Mouse (Mus musculus) mouse trophoblast stem cell (cell line): Measurements from ENCODE around the gene Prnd.

Source experiments
- in situ Hi-C, 2 experiments: fragments of 300-500 bp; cut with MseI, MboI; formaldehyde crosslinking; loops; 2 replicates in 1 of 2; 3 replicates in 1 of 2; pipeline ENCODE4 v1.15.1; 2025

The Prnd gene

DNA sequence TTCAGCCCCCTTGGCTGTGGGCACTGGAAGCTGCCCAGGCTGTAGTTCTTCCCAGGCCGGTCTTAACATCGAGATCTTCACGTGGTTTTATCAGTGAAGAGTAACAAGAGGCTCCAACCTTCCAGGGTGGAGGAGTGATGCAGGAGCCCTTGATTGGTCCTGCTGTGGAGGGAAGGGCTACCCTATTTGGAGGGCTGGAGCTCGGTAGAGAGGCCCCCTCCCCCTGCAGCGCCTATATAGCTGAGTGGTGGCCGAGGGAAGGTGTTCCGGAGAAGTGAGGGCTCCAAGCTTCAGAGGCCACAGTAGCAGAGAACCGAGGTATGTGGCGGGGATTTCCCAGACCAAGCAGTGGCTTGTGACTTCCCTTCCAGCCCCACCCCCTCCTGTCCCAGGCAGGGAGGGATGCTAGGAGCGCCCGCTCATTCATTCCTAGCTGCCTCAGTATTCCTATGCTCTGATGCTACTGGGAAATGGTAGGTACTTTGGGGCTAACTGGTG lies at the start of gene Prnd:
Gene Prnd (plus strand): TSS at position 264 of the 498 bp plus-strand sequence.
- in situ Hi-C loops: loop anchor here (5.0 to 10.0 kb wide), 2 partner anchors 48 to 56 kb away; no protein-coding TSS in a partner anchor

DNA sequence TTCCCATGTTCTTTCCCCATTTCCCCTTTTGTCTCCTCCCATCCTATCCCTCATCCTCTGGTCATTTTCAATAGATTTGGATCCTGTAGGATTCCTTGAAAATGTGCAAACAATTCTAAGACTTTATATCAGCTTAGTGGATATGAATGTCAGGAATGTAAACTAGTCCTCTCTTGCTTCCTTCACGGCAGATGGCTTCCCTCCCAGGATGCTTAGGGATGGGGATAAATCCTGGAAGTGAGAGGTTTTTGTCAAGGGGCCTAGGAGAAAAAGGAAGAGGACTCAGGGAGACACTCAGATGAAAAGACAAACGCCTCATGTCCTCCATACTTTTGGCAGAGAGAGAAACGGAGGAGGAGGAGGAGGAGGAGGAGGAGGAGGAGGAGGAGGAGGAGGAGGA lies 48.2 kb upstream of the Prnd start:
- in situ Hi-C loops: loop anchor here in 1 of 2 experiments (5.0 kb wide), 1 partner anchor 50 kb away; the partner anchor contains the start of gene Prnd

DNA sequence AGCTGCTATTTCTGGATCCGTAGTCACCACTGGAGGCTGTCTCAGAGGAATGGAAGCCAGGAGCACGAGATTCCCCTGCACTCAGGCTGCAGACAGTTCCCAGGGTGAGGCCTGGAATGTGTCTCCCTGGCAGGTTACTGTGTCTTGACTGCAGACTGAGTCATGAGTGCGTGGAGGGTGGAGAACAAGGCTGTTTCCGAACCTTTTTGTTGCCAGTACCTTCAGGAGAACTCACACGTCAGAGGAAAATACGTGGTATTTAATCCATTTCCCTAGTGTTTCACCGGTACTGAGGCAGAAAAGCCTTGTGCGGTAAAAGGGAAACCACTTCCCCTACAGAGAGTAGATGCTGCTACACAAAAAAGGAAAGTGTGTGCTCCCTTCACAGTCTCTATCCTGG lies 47.8 kb upstream of the Prnd start:
- in situ Hi-C loops: loop anchor here in 1 of 2 experiments (5.0 kb wide), 1 partner anchor 49 kb away; the partner anchor contains the start of gene Prnd

DNA sequence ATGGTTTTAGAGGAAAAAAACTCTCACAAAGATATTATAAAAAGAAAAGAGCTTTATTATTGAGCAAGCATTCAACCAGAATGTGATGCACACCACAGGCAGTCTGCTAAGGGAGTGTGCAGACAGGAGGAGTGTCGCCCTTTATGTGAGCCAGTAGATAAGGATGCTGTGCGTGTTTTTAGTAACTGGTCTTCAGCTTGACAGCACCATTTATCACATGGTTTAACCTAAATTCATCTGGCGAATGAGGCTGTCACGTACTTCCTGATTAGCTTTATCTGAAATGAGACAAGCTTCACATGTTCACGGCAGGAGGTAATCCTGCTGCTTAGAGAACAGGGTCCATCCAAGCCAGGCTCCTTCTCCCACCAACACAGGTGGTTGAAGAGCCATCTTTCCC lies 45.6 kb upstream of the Prnd start:
- in situ Hi-C loops: no loop called here

DNA sequence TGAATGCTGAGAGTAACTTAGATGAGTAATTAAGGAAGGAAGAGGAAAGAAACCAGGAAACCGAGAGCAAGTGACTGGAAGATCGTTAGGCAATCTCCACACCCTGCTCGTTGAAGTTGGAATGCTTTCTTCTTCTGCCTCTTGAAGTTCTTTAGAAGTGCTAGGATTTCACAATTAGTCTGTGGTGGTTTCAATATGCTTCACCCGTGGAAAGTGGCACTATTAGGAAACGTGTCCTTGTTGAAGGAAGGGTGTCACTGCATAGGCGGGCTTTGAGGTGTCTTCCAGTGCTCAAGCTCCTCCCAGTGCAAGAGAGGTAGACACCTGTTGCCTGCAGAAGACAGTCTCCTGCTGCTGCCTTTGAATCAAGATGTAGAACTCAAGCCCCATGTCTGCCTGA lies 44.9 kb upstream of the Prnd start:
- in situ Hi-C loops: no loop called here

DNA sequence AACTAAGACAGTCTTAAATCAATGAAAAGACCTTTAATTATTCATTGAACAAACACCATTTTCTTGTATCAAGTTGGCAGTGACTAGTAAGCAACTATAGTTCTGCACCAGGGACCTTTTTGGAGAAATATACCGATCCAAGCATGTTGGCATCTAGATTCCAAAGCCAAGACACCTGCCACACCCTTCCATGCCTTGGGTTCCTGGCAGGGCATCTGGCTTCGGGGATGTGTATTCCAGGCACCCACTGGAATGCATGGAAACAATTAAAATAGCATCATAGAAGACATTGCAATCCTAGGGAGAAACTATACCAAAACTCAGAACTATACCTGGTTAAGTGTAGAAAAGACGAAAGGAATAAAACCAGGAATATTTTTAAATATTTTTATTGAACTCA lies 44.4 kb upstream of the Prnd start:
- in situ Hi-C loops: no loop called here

DNA sequence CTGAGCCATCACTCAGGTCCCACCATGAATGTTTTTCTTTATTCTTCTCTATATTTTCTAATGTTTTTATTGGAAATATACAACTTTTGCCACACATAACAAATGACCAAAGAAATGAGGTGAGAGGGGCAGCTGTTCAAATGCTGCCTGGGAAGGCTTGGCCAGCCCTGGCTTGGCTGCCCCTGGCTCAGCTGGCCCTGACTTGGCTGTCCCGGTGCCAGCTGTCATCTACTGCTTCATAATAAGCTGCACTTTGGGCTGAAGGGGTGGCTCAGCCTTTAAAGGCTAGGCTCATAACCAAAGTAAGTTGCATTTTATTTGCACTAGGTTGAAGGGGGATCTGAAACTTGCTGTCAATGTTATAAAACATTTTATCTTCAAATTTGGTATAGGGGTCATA lies 43.8 kb upstream of the Prnd start:
- in situ Hi-C loops: no loop called here

DNA sequence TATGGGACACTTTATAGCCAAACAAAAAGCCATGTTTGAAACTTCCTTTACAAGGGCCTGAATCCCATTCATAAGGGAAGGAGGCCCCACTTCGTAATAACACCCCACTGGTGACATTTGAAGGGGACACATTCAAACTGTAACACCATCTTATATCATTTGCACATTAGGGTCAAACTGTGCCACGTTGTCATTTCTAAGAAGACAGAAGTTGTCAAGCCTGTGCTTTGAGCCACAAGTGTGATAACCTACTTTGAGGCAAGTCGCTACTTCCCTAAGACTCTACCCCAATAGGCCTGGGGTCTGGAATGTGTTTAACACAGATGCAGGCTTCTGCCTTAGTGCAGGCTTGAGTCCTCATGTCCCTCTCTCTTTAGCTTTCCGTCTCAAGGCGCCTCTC lies 43.4 kb upstream of the Prnd start:
- in situ Hi-C loops: no loop called here

DNA sequence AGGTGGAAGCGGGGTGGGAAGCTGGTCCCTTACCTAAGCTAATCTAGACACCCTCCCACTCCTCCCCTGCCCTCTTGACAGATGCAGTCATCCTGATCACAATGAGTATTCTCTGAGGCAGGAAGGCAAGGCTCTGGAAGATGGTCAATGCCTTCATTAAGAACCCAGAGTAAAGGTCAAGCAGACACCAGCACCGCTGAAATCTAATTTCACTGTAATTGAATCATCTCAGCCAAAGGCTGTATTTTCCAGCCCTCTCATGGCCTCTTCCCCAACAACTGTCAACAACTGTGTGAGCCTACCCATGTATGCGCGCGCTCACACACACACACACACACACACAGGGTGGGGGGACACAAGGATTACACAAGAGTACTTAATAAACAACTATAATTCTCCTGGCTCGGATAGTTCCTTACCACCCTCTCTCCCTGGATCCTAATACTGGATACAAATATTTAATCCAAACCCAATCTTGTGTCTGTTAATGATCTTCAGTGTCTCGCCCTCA lies 42.3 kb upstream of the Prnd start:
- in situ Hi-C loops: no loop called here

DNA sequence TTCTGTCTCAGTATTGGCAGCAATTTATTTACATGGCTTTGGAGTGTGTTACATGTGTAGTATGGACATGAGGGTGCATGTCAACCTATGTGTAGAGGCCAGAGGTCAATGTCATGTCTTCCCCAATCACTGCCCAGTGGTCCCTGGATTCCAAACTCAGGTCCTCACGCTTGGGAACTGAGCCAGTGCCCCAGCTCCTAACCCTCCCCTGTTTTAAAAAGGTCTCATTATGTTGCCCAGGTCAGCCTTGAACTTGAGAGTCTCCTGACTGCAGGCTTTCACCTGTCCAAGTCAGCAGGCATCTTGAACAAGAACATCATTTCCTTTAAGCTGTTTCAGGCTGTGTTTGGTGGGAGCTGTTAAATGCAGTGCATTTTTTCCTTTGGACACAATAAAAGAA lies 41.8 kb upstream of the Prnd start:
- in situ Hi-C loops: no loop called here

DNA sequence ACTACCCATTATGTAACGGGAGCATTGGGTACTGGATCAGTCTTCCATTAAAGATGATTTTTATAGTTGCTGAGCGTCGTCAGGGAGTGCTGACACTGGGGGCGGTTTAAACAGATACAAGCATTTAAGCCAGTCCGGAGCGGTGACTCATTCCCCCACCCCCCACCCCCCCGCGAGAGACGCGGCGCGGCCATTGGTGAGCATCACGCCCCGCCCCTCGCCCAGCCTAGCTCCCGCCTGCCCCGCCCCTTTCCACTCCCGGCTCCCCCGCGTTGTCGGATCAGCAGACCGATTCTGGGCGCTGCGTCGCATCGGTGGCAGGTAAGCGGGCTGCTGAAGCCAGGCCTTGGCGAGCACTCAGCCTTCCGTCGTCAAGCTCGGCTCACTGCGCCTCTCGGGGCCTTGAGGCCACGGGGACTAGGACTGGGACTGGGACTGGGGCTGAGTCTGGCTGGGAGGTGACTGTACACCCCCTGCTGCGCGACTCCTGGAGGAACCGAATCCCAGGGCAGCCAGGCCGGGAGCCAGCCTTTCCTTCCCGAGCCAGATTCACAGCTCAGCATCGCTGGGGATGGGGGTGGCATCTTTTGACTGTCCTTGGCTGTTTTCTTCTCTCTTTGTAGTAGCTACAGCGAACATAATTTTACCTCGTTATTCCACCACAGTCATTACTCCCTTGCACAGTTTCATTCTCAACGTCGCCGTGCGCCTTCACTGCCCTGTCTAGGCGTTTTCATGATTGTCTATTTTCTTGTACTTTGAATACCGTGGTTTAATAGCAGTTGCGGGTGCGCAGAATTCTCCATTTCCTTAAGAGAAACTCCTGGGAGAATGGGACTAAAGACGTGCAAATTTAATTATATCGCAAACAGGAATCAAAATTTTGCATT lies 40.7 kb upstream of the Prnd start, which contains the start of the genes Prnp and Prn:
Gene Prnp (plus strand): TSS at position 246 of the 890 bp plus-strand sequence.
Gene Prn (plus strand): TSS at position 275 of the 890 bp plus-strand sequence.
- in situ Hi-C loops: no loop called here

DNA sequence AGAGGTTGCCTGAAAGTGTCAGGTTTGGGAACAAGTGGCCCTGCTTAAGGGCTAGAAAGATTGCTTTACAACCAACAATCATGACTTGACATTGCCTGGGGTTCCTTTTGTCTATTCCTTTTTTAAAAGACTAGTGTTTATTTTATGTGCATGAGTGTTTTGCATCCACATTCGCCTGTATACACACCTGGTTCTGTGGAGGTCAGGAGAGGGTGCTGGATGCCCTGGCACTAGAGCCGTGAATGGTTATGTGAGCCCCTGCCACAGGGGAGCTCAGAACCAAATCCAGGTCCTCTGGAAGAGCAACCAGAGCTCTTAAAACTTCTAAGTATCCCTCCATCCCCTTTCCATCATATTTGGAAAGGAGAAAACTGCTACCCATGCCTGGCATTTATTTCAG lies 39.8 kb upstream of the Prnd start:
- in situ Hi-C loops: no loop called here

DNA sequence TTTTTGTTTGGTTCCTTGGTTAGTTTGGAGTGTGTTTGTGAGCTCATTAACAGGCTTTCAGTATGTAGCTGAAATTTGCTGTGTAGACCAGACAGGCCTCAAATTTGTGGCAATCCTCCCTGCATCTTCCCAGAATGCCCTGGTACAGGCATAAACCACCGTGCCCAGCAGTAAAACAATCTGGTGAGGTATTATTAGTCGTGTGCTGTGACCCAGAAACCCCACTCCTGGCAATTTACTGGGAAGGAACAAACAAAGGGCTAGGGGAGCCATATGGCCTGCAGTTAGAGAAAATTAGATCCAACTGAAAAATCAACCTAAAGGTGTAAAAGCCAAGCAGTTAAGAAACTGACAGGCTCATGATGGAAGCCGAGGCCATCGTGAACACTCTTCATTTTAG lies 39.3 kb upstream of the Prnd start:
- in situ Hi-C loops: no loop called here

DNA sequence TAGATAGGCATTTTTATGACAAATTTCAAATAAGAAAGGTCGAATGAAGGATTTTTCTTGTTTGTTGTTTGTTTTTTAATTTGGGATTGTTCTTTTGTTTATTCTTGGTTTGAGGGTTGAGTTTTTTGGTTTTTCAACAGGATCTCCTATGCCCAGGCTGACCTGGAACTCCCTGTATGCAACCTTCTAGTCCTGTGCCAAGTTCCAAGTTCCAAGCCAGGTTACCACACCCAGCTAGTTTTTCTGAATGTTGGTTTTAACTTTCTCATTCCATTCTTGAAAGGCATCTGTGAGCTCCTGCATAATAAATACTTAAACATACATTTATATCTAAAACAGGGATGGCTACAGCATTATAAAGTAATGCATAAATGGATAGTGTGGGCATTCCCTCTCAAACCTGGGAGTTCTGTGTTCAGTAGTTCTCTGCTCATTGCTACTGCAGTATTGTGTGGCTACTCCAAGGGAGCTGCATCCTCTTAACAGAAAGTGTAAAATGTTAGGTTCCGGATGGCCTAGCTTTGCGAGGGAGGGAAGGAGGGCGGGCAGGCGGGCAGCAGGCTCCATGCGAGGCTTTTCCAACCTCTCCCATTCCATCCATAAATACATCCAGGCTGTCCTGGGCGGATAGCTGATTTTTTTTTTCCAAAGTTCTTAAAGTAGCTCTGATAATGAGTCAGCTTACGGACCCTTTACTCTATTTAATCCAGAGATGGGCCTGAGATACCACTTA lies 38.0 kb upstream of the Prnd start:
- in situ Hi-C loops: no loop called here

DNA sequence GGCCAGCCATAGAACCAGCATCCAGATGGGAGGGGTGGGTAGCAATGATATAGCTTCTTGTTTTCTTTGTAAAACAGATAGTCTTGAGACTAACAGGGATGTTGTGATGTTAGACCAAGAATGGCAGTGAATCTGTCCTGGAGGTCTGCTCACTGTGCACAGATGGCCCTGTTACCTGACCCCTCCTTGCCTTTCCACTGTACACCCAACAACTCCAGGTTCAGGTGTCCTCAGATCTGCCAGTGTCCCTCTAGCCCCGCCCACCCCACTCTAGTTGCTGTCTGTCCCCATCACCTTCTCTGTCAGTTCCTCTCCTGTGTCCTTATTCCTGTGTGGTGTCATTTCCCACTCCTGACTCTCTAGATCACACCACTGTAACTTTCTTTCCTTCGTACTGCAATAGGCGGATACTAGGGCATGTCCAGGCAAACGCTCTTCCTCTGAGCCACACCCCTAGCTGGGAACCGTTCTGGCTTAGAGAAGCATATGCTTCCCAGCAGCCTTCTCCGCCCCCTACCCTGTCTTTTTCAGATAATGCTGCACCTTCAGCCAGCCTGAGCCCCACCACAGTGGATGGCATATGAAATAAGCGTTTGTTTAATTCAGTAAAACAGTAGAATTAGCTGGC lies 18.3 kb upstream of the Prnd start:
- in situ Hi-C loops: loop anchor here in 1 of 2 experiments (25.0 kb wide), 1 partner anchor 370 kb away; the partner anchor contains the start of gene Adra1d

DNA sequence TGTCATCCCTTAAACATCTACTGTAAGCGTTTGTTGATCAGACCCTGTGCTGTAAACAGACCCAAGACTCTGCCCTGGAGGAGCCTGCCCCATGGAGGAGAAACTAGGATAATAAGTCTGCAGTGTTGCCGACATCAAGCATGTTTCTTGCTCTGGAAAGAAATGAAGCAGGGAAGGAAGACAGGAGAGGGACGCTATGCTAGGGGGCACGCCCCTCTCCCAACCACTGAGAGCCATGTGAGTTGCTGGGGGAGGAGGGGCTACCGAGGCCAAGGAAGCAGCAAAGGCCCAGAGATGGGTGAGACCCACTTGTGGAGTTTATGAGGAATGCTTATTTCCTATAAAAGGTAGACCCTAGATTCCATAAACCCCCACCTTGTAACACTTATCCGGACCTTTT lies 17.6 kb upstream of the Prnd start:
- in situ Hi-C loops: loop anchor here in 1 of 2 experiments (25.0 kb wide), 1 partner anchor 371 kb away; the partner anchor contains the start of gene Adra1d

DNA sequence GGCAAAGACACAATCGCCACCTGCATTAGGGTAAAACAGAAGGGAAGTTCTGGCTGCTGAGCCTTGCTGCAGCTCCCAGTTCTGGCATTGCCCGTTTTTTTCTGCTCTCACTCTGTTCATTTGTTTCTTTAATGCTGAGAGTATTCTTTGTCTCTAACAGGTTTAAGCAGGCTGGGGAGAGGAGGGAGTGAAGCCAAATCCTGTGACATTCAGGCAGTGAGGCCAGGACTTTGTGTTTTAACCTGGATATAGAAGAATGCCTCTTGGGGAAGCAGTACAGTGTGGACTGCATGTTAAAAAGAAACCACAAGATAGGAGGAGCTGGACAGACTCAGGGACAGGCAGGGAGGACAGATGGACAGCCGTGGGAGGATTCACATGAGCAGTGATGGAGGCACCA lies 17.1 kb upstream of the Prnd start:
- in situ Hi-C loops: loop anchor here in 1 of 2 experiments (25.0 kb wide), 1 partner anchor 371 kb away; the partner anchor contains the start of gene Adra1d

DNA sequence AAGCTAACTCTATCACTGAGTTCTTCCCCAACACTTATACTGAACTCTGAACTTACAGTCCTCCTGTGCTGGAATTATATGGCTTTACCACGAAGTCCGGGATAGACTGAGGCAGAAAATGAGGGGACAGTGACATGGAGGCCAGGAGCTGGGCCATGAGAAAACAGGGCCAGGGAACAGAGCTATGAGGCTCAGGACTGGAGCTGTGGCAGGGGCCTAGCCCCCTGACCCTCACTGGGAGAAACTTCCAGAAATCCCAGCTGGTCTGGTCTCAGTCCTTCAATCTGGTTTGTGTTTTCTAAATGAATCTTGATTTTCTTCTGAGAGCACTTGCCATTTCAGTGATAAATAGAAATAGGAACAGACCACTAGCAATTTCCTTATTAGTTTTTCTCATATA lies 16.4 kb upstream of the Prnd start:
- in situ Hi-C loops: loop anchor here in 1 of 2 experiments (25.0 kb wide), 1 partner anchor 372 kb away; the partner anchor contains the start of gene Adra1d

DNA sequence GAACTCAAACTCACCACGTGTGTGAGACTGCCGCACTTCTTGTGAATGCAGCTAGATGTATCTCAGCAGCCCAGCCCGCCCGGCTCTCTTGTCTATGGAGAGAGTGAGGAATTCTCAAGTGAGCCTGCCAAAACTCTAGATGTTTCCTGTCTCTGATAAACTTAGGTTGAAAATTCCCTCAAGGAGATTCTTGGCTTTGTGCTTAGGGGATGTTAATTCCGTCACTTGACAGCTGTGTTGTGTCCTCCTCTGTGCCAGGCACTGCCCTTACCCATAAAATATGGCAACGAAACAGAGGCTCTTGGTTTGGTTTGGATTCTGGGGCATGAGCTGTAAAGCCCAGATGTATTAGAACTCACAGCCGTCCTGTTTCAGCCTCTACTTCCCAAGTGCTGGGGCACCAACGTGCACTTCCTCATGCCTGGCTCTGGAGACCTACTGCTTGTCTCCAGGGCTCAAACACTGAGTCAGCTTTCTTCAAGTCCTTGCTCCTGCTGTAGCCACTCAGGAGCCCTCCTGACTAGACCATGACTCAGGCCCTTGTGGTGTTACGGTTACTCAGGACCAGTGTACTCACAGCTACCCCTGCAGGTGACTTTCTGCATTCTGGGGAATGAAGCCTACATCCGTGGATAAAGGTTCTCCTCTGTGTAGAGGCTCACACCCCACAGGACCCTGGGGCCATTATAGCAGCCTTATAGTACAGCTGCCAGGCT lies 15.1 kb upstream of the Prnd start:
- in situ Hi-C loops: loop anchor here (5.0 to 25.0 kb wide), 2 partner anchors 113 to 373 kb away; partner anchors contain the start of gene Adra1d (in 1 of the 2)

DNA sequence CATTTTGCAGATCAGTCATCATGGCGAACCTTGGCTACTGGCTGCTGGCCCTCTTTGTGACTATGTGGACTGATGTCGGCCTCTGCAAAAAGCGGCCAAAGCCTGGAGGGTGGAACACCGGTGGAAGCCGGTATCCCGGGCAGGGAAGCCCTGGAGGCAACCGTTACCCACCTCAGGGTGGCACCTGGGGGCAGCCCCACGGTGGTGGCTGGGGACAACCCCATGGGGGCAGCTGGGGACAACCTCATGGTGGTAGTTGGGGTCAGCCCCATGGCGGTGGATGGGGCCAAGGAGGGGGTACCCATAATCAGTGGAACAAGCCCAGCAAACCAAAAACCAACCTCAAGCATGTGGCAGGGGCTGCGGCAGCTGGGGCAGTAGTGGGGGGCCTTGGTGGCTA lies 14.3 kb upstream of the Prnd start:
- in situ Hi-C loops: loop anchor here (5.0 to 25.0 kb wide), 2 partner anchors 114 to 374 kb away; partner anchors contain the start of gene Adra1d (in 1 of the 2)
